Mouse (Mus musculus): ENCODE results near the gene C2cd2.

DNA sequence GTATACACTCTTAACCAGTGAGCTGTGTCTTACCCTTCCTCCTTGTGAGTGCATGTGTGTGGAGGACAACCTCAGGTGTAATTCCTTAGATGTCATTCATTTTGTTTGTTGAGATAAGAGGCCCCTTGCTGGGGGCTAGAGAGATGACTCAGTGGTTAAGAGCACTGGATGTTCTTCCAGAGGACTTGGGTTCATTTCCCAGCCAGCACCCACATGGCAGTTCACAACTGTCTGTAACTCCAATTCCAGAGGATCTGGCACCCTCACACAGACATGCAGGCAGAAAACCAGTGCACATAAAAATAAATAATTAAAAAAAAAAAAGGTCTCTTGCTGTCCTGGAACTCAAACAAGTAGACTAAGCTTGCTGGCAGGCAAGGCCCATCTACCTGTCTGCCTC lies 20.6 kb downstream of the C2cd2 start:
- no peak for TF ChIP-seq CTCF (conservative IDR thresholded peaks at IDR 0.05; ENCODE audit: insufficient read depth, insufficient read length, low read depth, low read length)
- TF ChIP-seq POLR2A (IDR thresholded peaks at IDR 0.05; ENCODE audit: low read depth, low read length), result no peak
